Mouse (Mus musculus) left cerebral cortex, adult 18-20 months (tissue): ENCODE data around the gene Prcc. TPM values are rescaled to one million over a fixed set of nuclear protein-coding genes. Genes with fewer than 3 reads are reported as not detected.

Experiments used
- total RNA-seq, 2 experiments: library from RNA; stranded (reverse); gene quantifications; 2 replicates each; pipeline ENCODE4 v1.2.3; 2021

Gene Prcc
- total RNA-seq, 2 experiments from 2014 or later: 58.4 to 59.5 TPM

Other genes starting within 250 kb of the Prcc start
- gene Lrrc71, start 137.0 kb downstream of the Prcc start, total RNA-seq: under 1 TPM in 1 of 2 experiments, not detected in 1; 0.79 TPM
- gene Ntrk1, start 90.4 kb downstream of the Prcc start, total RNA-seq: under 1 TPM; 0.49 to 0.95 TPM
- gene Insrr, start 88.7 kb downstream of the Prcc start, total RNA-seq: under 1 TPM; 0.72 to 0.96 TPM
- 1 to 10 TPM; 7.0 to 7.5 TPM for gene Pear1, start 61.3 kb downstream of the Prcc start, total RNA-seq
- gene Sh2d2a, start 38.9 kb downstream of the Prcc start, total RNA-seq: not detected
- 100 to 1,000 TPM; 154 TPM for gene Hdgf, start 20.7 kb upstream of the Prcc start, total RNA-seq
- 10 to 100 TPM; 53.6 to 53.7 TPM for gene Mrpl24, start 33.9 kb upstream of the Prcc start, total RNA-seq
- 10 to 100 TPM; 13.4 to 14.0 TPM for gene Isg20l2, start 44.7 kb upstream of the Prcc start, total RNA-seq
- 10 to 100 TPM; 19.2 to 21.2 TPM for gene Rrnad1, start 45.1 kb upstream of the Prcc start, total RNA-seq
- 1 to 10 TPM; 7.9 to 8.4 TPM for gene Crabp2, start 63.1 kb upstream of the Prcc start, total RNA-seq
- 1 to 10 TPM; 4.6 to 9.5 TPM for gene Nes, start 85.5 kb upstream of the Prcc start, total RNA-seq
- 100 to 1,000 TPM; 221 to 244 TPM for gene Bcan, start 114.6 kb upstream of the Prcc start, total RNA-seq
- gene Hapln2, start 142.0 kb upstream of the Prcc start, total RNA-seq: 10 to 100 TPM; 22.6 to 24.1 TPM
- 10 to 100 TPM; 14.8 to 19.5 TPM for gene Gpatch4, start 157.5 kb upstream of the Prcc start, total RNA-seq
- 10 to 100 TPM; 76.2 to 77.0 TPM for gene Naxe, start 172.9 kb upstream of the Prcc start, total RNA-seq
- not detected for gene Ttc24, start 192.7 kb upstream of the Prcc start, total RNA-seq
- gene Iqgap3, start 196.4 kb upstream of the Prcc start, total RNA-seq: under 1 TPM; 0.16 to 0.30 TPM